Mouse (Mus musculus) limb, embryonic 15.5 days (tissue): ENCODE results near the gene Ptpa. TPM values are rescaled to one million over a fixed set of nuclear protein-coding genes. Genes with fewer than 3 reads are reported as not detected.

ENCODE experiments used
- ATAC-seq: fragments of 200-750 bp; cut with Nextera tagmentation; 2 replicates; pipeline ENCODE4 v1.8.0; 2017; ENCODE audit warnings: low read depth, moderate TSS enrichment; ENCODE audit not compliant: insufficient number of reproducible peaks, low FRiP score, low TSS enrichment
- H3K27ac ChIP-seq: fragments of 300-500 bp; sonication (generic); 2 replicates; pipeline ENCODE4 v1.5.1; 2015; ENCODE audit warnings: moderate library complexity, mild to moderate bottlenecking, inconsistent platforms
- H3K27me3 ChIP-seq: fragments of 300-500 bp; sonication (generic); 2 replicates; pipeline ENCODE4 v1.6.1; 2015; ENCODE audit warnings: inconsistent platforms
- H3K36me3 ChIP-seq: fragments of 300-500 bp; sonication (generic); 2 replicates; pipeline ENCODE4 v1.6.1; 2015; ENCODE audit warnings: inconsistent platforms
- H3K4me1 ChIP-seq: fragments of 300-500 bp; sonication (generic); 2 replicates; pipeline ENCODE4 v1.6.1; 2015; ENCODE audit warnings: inconsistent platforms
- H3K4me2 ChIP-seq: fragments of 300-500 bp; sonication (generic); 2 replicates; pipeline ENCODE4 v1.6.1; 2015; ENCODE audit warnings: mild to moderate bottlenecking, inconsistent platforms
- H3K4me3 ChIP-seq: fragments of 300-500 bp; sonication (generic); 2 replicates; pipeline ENCODE4 v1.5.1; 2015; ENCODE audit warnings: mild to moderate bottlenecking, inconsistent platforms
- H3K9ac ChIP-seq: fragments of 300-500 bp; sonication (generic); 2 replicates; pipeline ENCODE4 v1.6.1; 2015; ENCODE audit warnings: inconsistent platforms
- H3K9me3 ChIP-seq: fragments of 300-500 bp; sonication (generic); 2 replicates; pipeline ENCODE4 v1.6.1; 2016; ENCODE audit warnings: inconsistent platforms
- WGBS: fragments of 180-500 bp; shearing (Covaris S2); methylation state at CpG from one replicate; pipeline ENCODE4 v1.1.7; 2015; 5-methylcytosine and 5-hydroxymethylcytosine counted together
- polyA plus RNA-seq: library from polyadenylated mRNA; unstranded; fragments of >200 nt; fragmentation: Nextera tagmentation; extraction: Ambion mirVana; gene quantifications from 2 replicates; pipeline ENCODE4 v1.2.1, GENCODE M21; 2015

Ptpa gene
- polyA plus RNA-seq, 1 experiment from 2014 or later: 149 TPM

- no peak overlapping the region for H3K4me3 ChIP-seq
- peaks cover 59% of the 10 kb centered on the region for H3K4me1 ChIP-seq
- WGBS: 56% methylated on average over 5 of the region's 5 CpGs
- H3K27me3 ChIP-seq: no peaks in the 10 kb centered on the region
- no peak overlapping the region for H3K9ac ChIP-seq
- ATAC-seq: no peak
- no peak overlapping the region for H3K4me2 ChIP-seq
- no peak overlapping the region; the same call in 1 of the 2 replicates for H3K27ac ChIP-seq
- no peaks in the 10 kb centered on the region for H3K9me3 ChIP-seq
- H3K36me3 ChIP-seq: no peaks in the 10 kb centered on the region
These were observed 1.8 kb downstream of the Ptpa start for GRCm38 (mm10) chr2:30417595-30418165.

GRCm38 (mm10) chr2:30418259-30418658, 2.4 kb downstream of the Ptpa start:
- WGBS: 55% methylated on average over 6 of the region's 6 CpGs
- Histone ChIP-seq H3K4me1 (peaks cover 56% of the 10 kb centered on the region), H3K4me2 (peak overlapping the region; percentile 12; the same call in 1 of the 2 replicates), H3K27ac (peak overlapping the region; percentile 84), H3K27me3 (no peaks in the 10 kb centered on the region), H3K36me3 (no peaks in the 10 kb centered on the region), H3K9me3 (no peaks in the 10 kb centered on the region), H3K4me3 (no peak overlapping the region; the same call in 1 of the 2 replicates), H3K9ac (no peak overlapping the region)
- ATAC-seq: no peak

DNA sequence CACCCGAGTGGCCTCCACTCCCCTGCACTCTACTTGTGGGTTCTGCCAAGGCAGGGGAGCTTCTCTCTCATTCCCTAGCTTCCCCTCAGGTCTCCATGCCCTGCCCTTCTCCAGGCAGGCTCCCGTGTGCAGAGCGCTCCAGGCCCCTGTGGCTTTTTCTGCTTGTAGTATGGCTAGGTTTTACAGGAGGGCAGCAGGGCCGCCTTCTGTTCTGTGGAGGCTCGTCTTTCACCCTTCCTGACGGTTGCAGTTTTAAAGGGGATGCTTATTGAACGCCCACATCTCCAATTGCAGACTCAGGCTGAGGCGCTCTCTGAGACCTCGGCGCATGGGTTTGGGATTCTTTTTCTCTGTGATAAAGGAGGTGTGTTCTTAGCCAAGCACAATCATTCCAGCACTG, 3.3 kb downstream of the Ptpa start:
- Histone ChIP-seq H3K27me3 (no peaks in the 10 kb centered on the region), H3K36me3 (no peaks in the 10 kb centered on the region), H3K9ac (0 out of 2 replicates have a peak overlapping the region, but pooled peaks have one; percentile 11), H3K27ac (peak overlapping the region; percentile 84), H3K4me2 (peak overlapping the region; percentile 25), H3K4me3 (no peak overlapping the region; the same call in 1 of the 2 replicates), H3K4me1 (peaks cover 47% of the 10 kb centered on the region), H3K9me3 (no peaks in the 10 kb centered on the region)
- ATAC-seq: no peak
- 15% methylated on average over 10 of the region's 10 CpGs for WGBS

DNA sequence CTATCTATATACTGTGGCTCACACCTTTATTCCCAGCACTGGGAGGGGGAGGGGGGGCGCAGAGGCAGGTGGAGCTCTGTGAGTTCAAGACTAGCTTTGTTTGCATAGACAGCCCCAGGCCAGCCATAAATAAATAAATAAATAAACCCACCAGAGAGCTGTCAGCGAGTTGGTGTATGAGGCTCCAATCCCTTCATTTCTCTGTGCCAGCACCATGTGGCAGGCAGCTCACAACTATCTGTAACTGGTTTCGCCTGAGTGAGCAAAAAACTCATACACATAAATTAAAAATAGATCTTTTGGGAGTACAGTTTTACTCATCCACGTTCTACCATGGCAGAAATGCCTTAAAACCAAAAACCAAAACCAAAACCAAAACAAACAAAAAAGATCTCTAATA, 5.6 kb downstream of the Ptpa start:
- H3K9ac ChIP-seq: no peak overlapping the region
- no peak overlapping the region for H3K4me3 ChIP-seq
- H3K4me1 ChIP-seq: peaks cover 36% of the 10 kb centered on the region
- no peak overlapping the region for H3K4me2 ChIP-seq
- no peak for ATAC-seq
- H3K9me3 ChIP-seq: no peaks in the 10 kb centered on the region
- H3K36me3 ChIP-seq: peaks cover 6% of the 10 kb centered on the region
- no peak overlapping the region for H3K27ac ChIP-seq
- WGBS: 46% methylated on average over 4 of the region's 4 CpGs
- no peaks in the 10 kb centered on the region for H3K27me3 ChIP-seq

GRCm38 (mm10) chr2:30429156-30429555, 13.3 kb downstream of the Ptpa start:
- Histone ChIP-seq H3K27me3 (no peaks in the 10 kb centered on the region), H3K27ac (no peak overlapping the region), H3K4me1 (no peaks in the 10 kb centered on the region), H3K9ac (no peak overlapping the region), H3K4me2 (no peak overlapping the region), H3K9me3 (no peaks in the 10 kb centered on the region), H3K4me3 (no peak overlapping the region), H3K36me3 (peaks cover 81% of the 10 kb centered on the region)
- no peak for ATAC-seq

DNA sequence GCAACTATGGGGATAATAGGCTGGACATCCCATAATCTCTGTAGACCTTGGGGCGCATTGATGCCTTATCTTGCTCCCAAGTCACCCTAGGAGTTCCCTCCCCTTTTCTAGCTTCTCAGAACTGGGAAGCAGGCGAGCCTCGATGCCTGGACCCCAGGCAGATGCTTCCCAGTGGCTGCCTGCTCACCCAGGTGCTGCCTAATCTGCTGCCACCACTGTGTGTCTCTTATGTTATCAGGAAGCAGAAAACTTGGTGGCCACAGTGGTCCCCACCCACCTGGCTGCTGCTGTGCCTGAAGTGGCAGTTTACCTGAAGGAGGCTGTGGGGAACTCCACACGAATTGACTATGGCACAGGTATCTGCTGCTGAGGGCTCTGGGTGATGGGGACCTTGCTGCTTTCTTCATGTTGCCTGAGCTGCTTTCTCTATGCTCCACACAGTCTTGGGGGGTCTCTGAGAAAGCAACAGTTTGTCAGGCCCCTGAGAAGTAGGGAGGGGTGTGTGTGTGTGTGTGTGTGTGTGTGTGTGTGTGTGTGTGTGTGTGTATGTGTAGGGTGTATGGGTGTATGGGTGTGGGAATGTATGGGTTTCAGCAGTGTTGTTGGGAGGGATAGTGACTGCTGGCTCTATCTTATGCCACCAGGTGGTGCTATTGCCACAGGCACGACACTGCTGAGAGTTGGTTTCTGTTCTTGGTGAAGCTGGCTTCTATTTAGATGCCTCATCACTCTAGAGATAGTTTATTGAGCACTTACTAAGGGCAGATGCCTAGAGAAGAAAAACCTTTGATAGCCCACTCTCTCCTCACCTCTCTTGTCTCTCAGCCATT, 19.7 kb downstream of the Ptpa start:
- 55% methylated on average over 5 of the region's 5 CpGs for WGBS
- H3K27ac ChIP-seq: no peak overlapping the region
- peaks cover 13% of the 10 kb centered on the region for H3K4me1 ChIP-seq
- peaks cover 78% of the 10 kb centered on the region for H3K36me3 ChIP-seq
- H3K9me3 ChIP-seq: no peaks in the 10 kb centered on the region
- ATAC-seq: 0 out of 2 replicates have a peak, but pooled peaks have one; percentile 36
- H3K9ac ChIP-seq: no peak overlapping the region
- H3K4me3 ChIP-seq: no peak overlapping the region
- no peaks in the 10 kb centered on the region for H3K27me3 ChIP-seq
- no peak overlapping the region for H3K4me2 ChIP-seq

- Histone ChIP-seq H3K4me3 (no peak overlapping the region), H3K27ac (no peak overlapping the region), H3K27me3 (no peaks in the 10 kb centered on the region), H3K9ac (no peak overlapping the region), H3K4me2 (no peak overlapping the region), H3K4me1 (peaks cover 19% of the 10 kb centered on the region), H3K36me3 (peaks cover 72% of the 10 kb centered on the region), H3K9me3 (no peaks in the 10 kb centered on the region)
- ATAC-seq: no peak
- WGBS: 79% methylated on average over 5 of the region's 5 CpGs
These were observed 20.3 kb downstream of the Ptpa start for GRCm38 (mm10) chr2:30436156-30436545.

DNA sequence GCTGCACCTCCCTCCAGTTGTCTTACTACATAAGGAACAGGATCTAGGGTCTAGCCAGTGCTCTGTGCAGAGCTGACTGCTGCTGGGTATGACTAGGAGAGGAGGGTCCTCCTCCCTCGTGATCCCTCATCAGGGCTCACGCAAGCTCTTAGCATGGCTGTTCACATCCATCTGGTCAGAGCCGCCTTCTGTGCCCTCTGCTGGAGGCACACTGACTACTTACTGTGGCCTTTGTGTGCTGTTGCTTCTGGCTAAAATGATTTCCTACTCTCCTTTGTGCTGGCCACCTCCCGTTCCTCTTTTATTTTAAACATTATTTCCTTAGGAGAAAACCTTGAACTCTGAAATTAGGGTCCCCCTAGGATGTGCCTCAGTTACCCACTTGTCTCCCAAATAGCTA, 21.0 kb downstream of the Ptpa start:
- H3K4me1 ChIP-seq: peaks cover 25% of the 10 kb centered on the region

DNA sequence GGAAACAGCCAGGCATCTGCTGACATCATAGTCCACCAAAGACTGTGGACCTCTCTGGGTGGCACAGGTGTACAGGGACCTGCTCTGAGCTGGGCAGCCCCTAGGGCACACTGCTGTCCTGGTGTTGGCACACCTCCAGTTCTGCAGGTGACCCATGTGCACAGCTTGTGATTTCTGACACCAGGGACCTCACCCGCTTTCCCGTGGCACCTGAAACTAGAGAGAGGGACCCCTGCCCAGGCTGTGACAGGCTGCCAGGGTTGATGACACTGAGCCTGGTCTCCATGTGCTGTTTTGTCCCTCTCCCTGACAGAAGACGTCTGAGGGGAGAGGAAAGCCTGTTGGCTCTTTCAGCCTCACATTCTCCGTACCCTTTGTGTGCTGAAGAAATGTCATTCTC, 22.0 kb downstream of the Ptpa start:
- peaks cover 35% of the 10 kb centered on the region for H3K4me1 ChIP-seq
- no peaks in the 10 kb centered on the region for H3K9me3 ChIP-seq
- WGBS: 84% methylated on average over 4 of the region's 4 CpGs
- H3K9ac ChIP-seq: no peak overlapping the region; the same call in 1 of the 2 replicates
- H3K36me3 ChIP-seq: peaks cover 56% of the 10 kb centered on the region
- H3K4me3 ChIP-seq: no peak overlapping the region
- no peak overlapping the region for H3K4me2 ChIP-seq
- H3K27me3 ChIP-seq: no peaks in the 10 kb centered on the region
- no peak for ATAC-seq
- no peak overlapping the region for H3K27ac ChIP-seq

More for the DNA sequence above, 21.0 kb downstream of the Ptpa start:
- H3K9ac ChIP-seq: no peak overlapping the region
- no peaks in the 10 kb centered on the region for H3K9me3 ChIP-seq
- H3K36me3 ChIP-seq: peaks cover 66% of the 10 kb centered on the region
- H3K27ac ChIP-seq: no peak overlapping the region
- H3K4me2 ChIP-seq: no peak overlapping the region
- no peak overlapping the region for H3K4me3 ChIP-seq
- WGBS: 70% methylated on average over 4 of the region's 4 CpGs
- no peaks in the 10 kb centered on the region for H3K27me3 ChIP-seq
- ATAC-seq: no peak

- Histone ChIP-seq H3K4me3 (no peak overlapping the region), H3K36me3 (peaks cover 54% of the 10 kb centered on the region), H3K4me2 (no peak overlapping the region), H3K27ac (peak overlapping the region; percentile 97), H3K9me3 (no peaks in the 10 kb centered on the region), H3K9ac (no peak overlapping the region; the same call in 1 of the 2 replicates), H3K27me3 (no peaks in the 10 kb centered on the region), H3K4me1 (peaks cover 53% of the 10 kb centered on the region)
- 93% methylated on average over 6 of the region's 6 CpGs for WGBS
- no peak for ATAC-seq
These were observed 23.8 kb downstream of the Ptpa start for GRCm38 (mm10) chr2:30439631-30440030.

DNA sequence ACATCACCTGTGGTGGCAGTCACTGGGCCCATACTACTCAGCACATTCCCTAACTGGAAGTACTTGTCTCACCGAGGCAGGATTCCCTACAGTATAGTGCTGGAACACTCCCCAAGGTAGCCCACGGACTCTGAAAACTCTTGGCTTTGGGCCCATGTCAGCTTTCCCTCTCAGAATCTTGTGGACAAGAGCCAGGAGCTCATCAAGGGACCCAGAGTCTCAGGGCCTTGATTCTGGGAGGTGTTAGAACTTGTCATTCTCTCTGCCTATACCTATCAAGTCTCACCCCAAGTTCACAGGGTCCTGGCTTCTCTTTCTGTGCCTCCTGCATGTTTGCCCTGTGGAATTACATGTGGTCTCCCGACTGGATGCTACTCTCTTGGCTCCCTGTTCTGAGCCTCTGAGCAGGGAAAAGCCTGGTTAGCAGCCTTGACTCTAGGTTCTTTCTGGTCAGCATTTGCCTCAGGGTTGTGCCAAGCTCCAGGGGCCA, 24.4 kb downstream of the Ptpa start:
- 26% methylated on average over 3 of the region's 3 CpGs for WGBS
- Histone ChIP-seq H3K4me3 (no peak overlapping the region), H3K4me1 (peaks cover 59% of the 10 kb centered on the region), H3K9ac (no peak overlapping the region), H3K36me3 (peaks cover 52% of the 10 kb centered on the region), H3K9me3 (no peaks in the 10 kb centered on the region), H3K27ac (peak overlapping the region; percentile 97), H3K4me2 (peak overlapping the region; percentile 17; the same call in 1 of the 2 replicates), H3K27me3 (no peaks in the 10 kb centered on the region)
- no peak for ATAC-seq
